26 mouse cellular contexts compared by ENCODE assay signal in genomic region chr8:37465651-37466050, GRCm38 (mm10).
"Had no signal": no experiment of that assay in that cellular context is flagged by ENCODE, and none has a peak within 500 bp of the region (broad histone marks: within the 10 kb centered on the region; RNA-seq: fewer than 3 reads in every experiment).

No protein-coding gene starts in this region.

- H3K9ac ChIP-seq: embryonic facial prominence, embryonic 12.5 days; embryonic facial prominence, embryonic 13.5 days; embryonic facial prominence, embryonic 15.5 days; forebrain, embryonic 12.5 days; forebrain, embryonic 13.5 days; forebrain, embryonic 15.5 days; forebrain, postnatal 0 days had no signal

- H3K27me3 ChIP-seq: embryonic facial prominence, embryonic 12.5 days; embryonic facial prominence, embryonic 13.5 days; embryonic facial prominence, embryonic 15.5 days; forebrain, embryonic 12.5 days; forebrain, embryonic 13.5 days; forebrain, embryonic 15.5 days had no signal

- H3K4me1 ChIP-seq: embryonic facial prominence, embryonic 10.5 days; embryonic facial prominence, embryonic 12.5 days; embryonic facial prominence, embryonic 13.5 days; embryonic facial prominence, embryonic 15.5 days; forebrain, embryonic 12.5 days; forebrain, embryonic 13.5 days; forebrain, embryonic 15.5 days had no signal

- H3K27ac ChIP-seq: embryonic facial prominence, embryonic 10.5 days; embryonic facial prominence, embryonic 12.5 days; embryonic facial prominence, embryonic 13.5 days; embryonic facial prominence, embryonic 15.5 days; forebrain, embryonic 10.5 days; forebrain, embryonic 12.5 days; forebrain, embryonic 13.5 days; forebrain, embryonic 15.5 days; gastrocnemius, adult 2 months; heart, adult 2 months had no signal

- H3K9me3 ChIP-seq: embryonic facial prominence, embryonic 10.5 days; embryonic facial prominence, embryonic 12.5 days; embryonic facial prominence, embryonic 13.5 days; embryonic facial prominence, embryonic 15.5 days; forebrain, embryonic 10.5 days; forebrain, embryonic 12.5 days; forebrain, embryonic 13.5 days; forebrain, embryonic 15.5 days had no signal

- H3K36me3 ChIP-seq: embryonic facial prominence, embryonic 10.5 days; embryonic facial prominence, embryonic 12.5 days; embryonic facial prominence, embryonic 13.5 days; embryonic facial prominence, embryonic 15.5 days; forebrain, embryonic 10.5 days; forebrain, embryonic 12.5 days; forebrain, embryonic 15.5 days had no signal

- DNase-seq: cerebellum, adult 9-11 months; cerebellum, postnatal 10 days; cerebellum, postnatal 14 days; cerebellum, postnatal 25 days; cerebellum, postnatal 36 days; embryo, embryonic 11 days; forebrain, postnatal 0 days; gastrocnemius, adult 2 months; gastrocnemius, postnatal 10 days; gastrocnemius, postnatal 14 days; gastrocnemius, postnatal 25 days; gastrocnemius, postnatal 36 days; heart, adult 11 months; heart, adult 18-20 months; heart, adult 2 months had no signal

- H3K4me2 ChIP-seq: embryonic facial prominence, embryonic 12.5 days; embryonic facial prominence, embryonic 13.5 days; embryonic facial prominence, embryonic 15.5 days; forebrain, embryonic 12.5 days; forebrain, embryonic 13.5 days; forebrain, embryonic 15.5 days had no signal

- ATAC-seq: forebrain, embryonic 13.5 days; forebrain, embryonic 14.5 days; forebrain, embryonic 15.5 days; forebrain, embryonic 16.5 days; forebrain, postnatal 0 days had no signal

- H3K4me3 ChIP-seq: embryonic facial prominence, embryonic 10.5 days; embryonic facial prominence, embryonic 12.5 days; embryonic facial prominence, embryonic 13.5 days; embryonic facial prominence, embryonic 15.5 days; erythroblast, embryonic 14.5 days; forebrain, embryonic 10.5 days; forebrain, embryonic 12.5 days; forebrain, embryonic 13.5 days; forebrain, embryonic 15.5 days; gastrocnemius, adult 2 months; heart, adult 2 months had no signal
